Mouse (Mus musculus): ENCODE measurements around the gene Tstd1.

- TF ChIP-seq BHLHE40 (IDR thresholded peaks at IDR 0.05; ENCODE audit: borderline replicate concordance, low read depth, low read length) (no peak), CTCF (IDR thresholded peaks at IDR 0.05 in 2 of 3, conservative IDR thresholded peaks at IDR 0.05 in 1 of 3; ENCODE audit: control insufficient read depth in 1 of 3, insufficient read depth in 1 of 3, low read depth in 2 of 3, low read length in 3 of 3, poor library complexity in 1 of 3, severe bottlenecking in 1 of 3) (no peak)
Measured at GRCm38 (mm10) chr1:171402991-171403390, 15.7 kb upstream of the Tstd1 start.
